Mouse (Mus musculus): ENCODE measurements at regions not wholly inside any gene's neighbourhood (a gene's known extent, or its start where the extent isn't known, plus 50 kb on each side); places are given as distances from the start of the nearest gene placed in this dataset.
A peak's percentile ranks its signal among the peaks of the same experiment; 100 is the strongest.

- H3K36me3 ChIP-seq (replicated peaks), result no peaks in the 10 kb centered on the region
- H3K9ac ChIP-seq, result no peak overlapping the region
- no peak for ATAC-seq (replicated peaks)
- H3K4me3 ChIP-seq, result no peak overlapping the region
- no peaks in the 10 kb centered on the region for H3K27me3 ChIP-seq (replicated peaks)
- peaks cover 19% of the 10 kb centered on the region for H3K4me1 ChIP-seq
- H3K4me2 ChIP-seq, result no peak overlapping the region
- no peaks in the 10 kb centered on the region for H3K9me3 ChIP-seq
- 87% methylated on average over 9 of the region's 9 CpGs for WGBS
- H3K27ac ChIP-seq, result no peak overlapping the region
These were observed 83.8 kb downstream of the Sox9 start for GRCm38 (mm10) chr11:112865836-112866235.

GRCm38 (mm10) chr11:112869571-112869970 lies 87.5 kb downstream of the Sox9 start:
- H3K36me3 ChIP-seq (replicated peaks), result no peaks in the 10 kb centered on the region
- 14% methylated on average over 5 of the region's 5 CpGs for WGBS
- H3K4me1 ChIP-seq, result peaks cover 41% of the 10 kb centered on the region
- H3K9ac ChIP-seq, result no peak overlapping the region
- no peaks in the 10 kb centered on the region for H3K27me3 ChIP-seq (replicated peaks)
- peak overlapping the region; percentile 45 for H3K4me2 ChIP-seq
- H3K4me3 ChIP-seq, result no peak overlapping the region
- no peak for ATAC-seq (replicated peaks)
- H3K27ac ChIP-seq, result peak overlapping the region; percentile 77
- no peaks in the 10 kb centered on the region for H3K9me3 ChIP-seq

- peak; percentile 96 for ATAC-seq (replicated peaks)
- H3K4me1 ChIP-seq, result peaks cover 41% of the 10 kb centered on the region
- WGBS, result 3% methylated on average over 17 of the region's 17 CpGs
- H3K36me3 ChIP-seq (replicated peaks), result no peaks in the 10 kb centered on the region
- H3K27me3 ChIP-seq (replicated peaks), result no peaks in the 10 kb centered on the region
- H3K9me3 ChIP-seq, result no peaks in the 10 kb centered on the region
- peak overlapping the region; percentile 14; the same call in 1 of the 2 replicates for H3K4me3 ChIP-seq
- H3K9ac ChIP-seq, result no peak overlapping the region
- H3K4me2 ChIP-seq, result peak overlapping the region; percentile 45
- peak overlapping the region; percentile 77 for H3K27ac ChIP-seq
These were observed 88.4 kb downstream of the Sox9 start for GRCm38 (mm10) chr11:112870201-112871035.

GRCm38 (mm10) chr11:112872677-112873367 lies 90.8 kb downstream of the Sox9 start:
- Histone ChIP-seq H3K9ac (no peak overlapping the region), H3K27ac (peak overlapping the region; percentile 46), H3K4me2 (no peak overlapping the region), H3K27me3 (replicated peaks) (no peaks in the 10 kb centered on the region), H3K4me1 (peaks cover 41% of the 10 kb centered on the region), H3K9me3 (no peaks in the 10 kb centered on the region), H3K4me3 (no peak overlapping the region), H3K36me3 (replicated peaks) (no peaks in the 10 kb centered on the region)
- WGBS, result 29% methylated on average over 11 of the region's 11 CpGs
- no peak for ATAC-seq (replicated peaks)

- no peak overlapping the region for H3K27ac ChIP-seq
- H3K4me3 ChIP-seq, result no peak overlapping the region
- no peaks in the 10 kb centered on the region for H3K9me3 ChIP-seq
- no peaks in the 10 kb centered on the region for H3K27me3 ChIP-seq (replicated peaks)
- 92% methylated on average over 11 of the region's 11 CpGs for WGBS
- no peak overlapping the region for H3K9ac ChIP-seq
- H3K4me1 ChIP-seq, result peaks cover 40% of the 10 kb centered on the region
- no peaks in the 10 kb centered on the region for H3K36me3 ChIP-seq (replicated peaks)
- ATAC-seq (replicated peaks), result no peak
- H3K4me2 ChIP-seq, result no peak overlapping the region
These were observed 92.2 kb downstream of the Sox9 start for GRCm38 (mm10) chr11:112874239-112874638.

- Histone ChIP-seq H3K4me2 (no peak overlapping the region), H3K27me3 (replicated peaks) (no peaks in the 10 kb centered on the region), H3K9ac (no peak overlapping the region), H3K4me1 (peaks cover 20% of the 10 kb centered on the region), H3K36me3 (replicated peaks) (no peaks in the 10 kb centered on the region), H3K4me3 (no peak overlapping the region), H3K27ac (no peak overlapping the region), H3K9me3 (no peaks in the 10 kb centered on the region)
- ATAC-seq (replicated peaks), result no peak
- 39% methylated on average over 8 of the region's 8 CpGs for WGBS
These were observed 94.2 kb downstream of the Sox9 start for GRCm38 (mm10) chr11:112876226-112876625.

- H3K27ac ChIP-seq, result no peak overlapping the region
- no peaks in the 10 kb centered on the region for H3K36me3 ChIP-seq (replicated peaks)
- no peak overlapping the region for H3K9ac ChIP-seq
- ATAC-seq (replicated peaks), result no peak
- no peak overlapping the region for H3K4me3 ChIP-seq
- H3K4me1 ChIP-seq, result 0 out of 2 replicates have a peak, but pooled peaks cover under 1% of the 10 kb centered on the region
- H3K4me2 ChIP-seq, result no peak overlapping the region
- H3K9me3 ChIP-seq, result no peaks in the 10 kb centered on the region
- H3K27me3 ChIP-seq (replicated peaks), result no peaks in the 10 kb centered on the region
These were observed 96.4 kb downstream of the Sox9 start for GRCm38 (mm10) chr11:112878436-112878835.

- Histone ChIP-seq H3K4me2 (no peak overlapping the region), H3K9ac (no peak overlapping the region), H3K4me1 (no peaks in the 10 kb centered on the region), H3K9me3 (no peaks in the 10 kb centered on the region), H3K36me3 (replicated peaks) (no peaks in the 10 kb centered on the region), H3K4me3 (no peak overlapping the region), H3K27me3 (replicated peaks) (no peaks in the 10 kb centered on the region), H3K27ac (no peak overlapping the region)
- ATAC-seq (replicated peaks), result no peak
- 90% methylated on average over 3 of the region's 3 CpGs for WGBS
These were observed 98.7 kb downstream of the Sox9 start for GRCm38 (mm10) chr11:112880736-112881135.

GRCm38 (mm10) chr11:112885336-112885940 lies 103.4 kb downstream of the Sox9 start:
- Histone ChIP-seq H3K36me3 (replicated peaks) (no peaks in the 10 kb centered on the region), H3K9me3 (no peaks in the 10 kb centered on the region), H3K4me3 (no peak overlapping the region), H3K4me2 (no peak overlapping the region), H3K27ac (no peak overlapping the region), H3K9ac (no peak overlapping the region), H3K4me1 (no peaks in the 10 kb centered on the region), H3K27me3 (replicated peaks) (no peaks in the 10 kb centered on the region)
- no peak for ATAC-seq (replicated peaks)
- WGBS, result 60% methylated on average over 9 of the region's 9 CpGs

GRCm38 (mm10) chr11:112886139-112886538 lies 104.1 kb downstream of the Sox9 start:
- Histone ChIP-seq H3K36me3 (replicated peaks) (no peaks in the 10 kb centered on the region), H3K27ac (no peak overlapping the region), H3K9ac (no peak overlapping the region), H3K4me1 (no peaks in the 10 kb centered on the region), H3K9me3 (no peaks in the 10 kb centered on the region), H3K4me3 (no peak overlapping the region), H3K4me2 (no peak overlapping the region), H3K27me3 (replicated peaks) (no peaks in the 10 kb centered on the region)
- no peak for ATAC-seq (replicated peaks)
- 90% methylated on average over 16 of the region's 16 CpGs for WGBS

GRCm38 (mm10) chr11:112889760-112890159 lies 107.7 kb downstream of the Sox9 start:
- WGBS, result 96% methylated on average over 6 of the region's 6 CpGs
- no peaks in the 10 kb centered on the region for H3K4me1 ChIP-seq
- ATAC-seq (replicated peaks), result no peak

GRCm38 (mm10) chr11:112897597-112897996 lies 115.6 kb downstream of the Sox9 start:
- Histone ChIP-seq H3K4me2 (no peak overlapping the region), H3K27me3 (replicated peaks) (no peaks in the 10 kb centered on the region), H3K4me3 (no peak overlapping the region), H3K4me1 (no peaks in the 10 kb centered on the region), H3K9ac (no peak overlapping the region), H3K9me3 (no peaks in the 10 kb centered on the region), H3K27ac (no peak overlapping the region), H3K36me3 (replicated peaks) (no peaks in the 10 kb centered on the region)
- 97% methylated on average over 2 of the region's 2 CpGs for WGBS
- no peak for ATAC-seq (replicated peaks)

More at GRCm38 (mm10) chr11:112889760-112890159, 107.7 kb downstream of the Sox9 start:
- Histone ChIP-seq H3K27me3 (replicated peaks) (no peaks in the 10 kb centered on the region), H3K9me3 (no peaks in the 10 kb centered on the region), H3K36me3 (replicated peaks) (no peaks in the 10 kb centered on the region), H3K27ac (no peak overlapping the region), H3K9ac (no peak overlapping the region), H3K4me3 (no peak overlapping the region), H3K4me2 (no peak overlapping the region)
